Mouse (Mus musculus) urinary bladder, postnatal 36 days (tissue): ENCODE data around the gene Slc25a13.

ENCODE experiments used
- DNase-seq, 2 experiments: peaks; one replicate each; pipeline ENCODE4 v3.0.0; 2022; ENCODE audit warnings: low spot score in 2 of 2, mixed read lengths in 1 of 2

Slc25a13 gene

DNA sequence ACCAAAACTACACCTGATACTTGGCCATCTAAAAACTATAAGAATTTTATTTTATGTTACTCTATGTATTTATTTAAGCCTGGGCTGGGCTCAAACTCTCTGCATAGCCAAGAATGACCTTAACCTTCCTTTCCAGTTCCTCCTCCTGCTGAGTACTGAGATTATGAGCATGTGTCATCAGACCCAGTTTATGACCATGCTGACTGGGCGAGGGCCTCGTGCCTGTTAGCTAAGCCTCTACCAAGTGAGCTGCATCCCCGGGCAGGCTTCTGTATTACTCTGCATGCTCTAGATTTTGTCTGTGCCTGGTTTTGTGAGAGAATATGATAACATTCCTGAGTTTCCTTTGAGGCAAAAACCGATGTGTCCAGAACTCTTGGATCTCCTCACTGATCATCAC lies 96.1 kb downstream of the Slc25a13 start:
- no peak for DNase-seq

DNA sequence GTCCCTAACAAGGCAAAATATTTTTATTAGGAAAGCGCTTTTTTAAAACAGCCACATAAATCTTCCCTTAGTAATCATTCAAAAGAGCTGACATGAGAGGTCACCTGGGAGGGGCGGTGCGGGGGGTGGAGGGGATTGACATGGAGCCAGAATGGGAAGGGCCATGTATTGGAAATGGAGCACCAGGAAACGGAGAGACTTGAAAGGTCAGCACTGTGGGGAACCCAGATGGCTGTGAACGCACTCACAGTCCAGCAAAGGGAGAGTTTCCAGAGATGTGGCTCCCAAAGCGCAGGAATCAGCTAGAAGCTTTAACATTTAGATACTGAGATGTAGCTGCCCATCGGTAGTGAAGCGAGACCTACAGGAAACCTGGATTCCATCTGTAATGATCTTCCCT lies 101.2 kb downstream of the Slc25a13 start:
- no peak for DNase-seq

DNA sequence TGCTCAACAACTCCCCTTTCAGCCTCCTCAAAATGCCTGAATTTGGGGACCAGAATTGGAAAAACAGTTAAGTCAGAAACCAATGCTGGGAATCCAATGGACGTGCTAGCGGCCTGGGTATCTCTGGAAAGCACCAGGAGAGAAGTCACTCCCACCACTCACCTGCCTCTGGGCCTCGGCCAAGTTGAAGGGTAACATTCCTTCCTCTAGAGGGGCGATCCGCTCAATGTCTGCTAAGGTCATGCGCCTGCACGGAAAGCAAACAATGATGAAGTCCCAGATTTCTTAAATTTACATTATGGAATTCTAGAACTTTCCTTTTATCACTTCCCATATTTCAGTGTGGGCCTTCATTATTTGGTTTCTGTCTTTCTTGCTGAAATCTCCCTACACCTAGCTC lies 103.2 kb downstream of the Slc25a13 start:
- no peak for DNase-seq

GRCm38 (mm10) chr6:6112767-6113528 lies 104.0 kb downstream of the Slc25a13 start:
- no peak for DNase-seq

GRCm38 (mm10) chr6:6107419-6107966 lies 109.5 kb downstream of the Slc25a13 start:
- DNase-seq = no peak

DNA sequence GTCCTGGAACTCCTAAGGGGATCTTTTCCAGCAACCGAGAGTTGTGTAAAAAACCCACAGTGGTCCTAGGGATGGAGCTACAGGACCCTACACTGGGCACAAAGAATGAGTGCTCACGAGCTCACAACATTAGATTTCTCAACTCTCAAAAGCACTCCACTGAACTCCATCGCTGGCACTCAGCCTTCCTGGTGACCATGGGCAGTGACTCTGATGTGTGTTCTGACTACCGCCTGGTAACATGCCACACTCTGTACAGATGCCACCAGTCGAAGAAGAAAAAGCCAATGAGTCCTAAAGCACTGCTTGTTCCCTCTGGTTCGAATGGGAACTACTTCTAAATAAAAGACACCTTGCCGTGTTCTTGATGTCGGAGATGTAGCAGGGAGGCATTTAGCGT lies 111.4 kb downstream of the Slc25a13 start:
- DNase-seq = no peak

- DNase-seq = no peak
Observed at GRCm38 (mm10) chr6:6103469-6103868, 113.5 kb downstream of the Slc25a13 start.

- DNase-seq = no peak
Observed at GRCm38 (mm10) chr6:6101605-6102004, 115.4 kb downstream of the Slc25a13 start.

GRCm38 (mm10) chr6:6100892-6101480 lies 116.0 kb downstream of the Slc25a13 start:
- no peak for DNase-seq

DNA sequence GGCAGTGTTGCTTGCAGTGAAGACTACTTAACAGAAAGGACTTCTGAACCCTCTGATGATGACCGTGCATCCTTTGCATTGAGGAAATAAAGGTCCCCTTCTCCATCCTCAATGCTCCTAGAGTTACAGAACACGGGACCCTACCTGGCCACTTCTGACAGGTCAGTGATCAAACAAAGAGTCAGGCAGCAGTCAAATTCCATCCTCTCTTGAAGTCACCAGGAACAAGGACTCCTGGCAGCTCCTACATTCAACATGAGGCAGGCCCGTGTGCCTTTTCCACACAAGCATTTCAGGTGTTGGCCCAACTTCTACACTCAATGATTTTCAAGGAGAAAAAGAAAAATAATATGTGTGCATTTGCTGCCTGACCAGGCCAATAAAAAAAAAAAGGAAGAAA lies 123.0 kb downstream of the Slc25a13 start:
- DNase-seq = no peak

GRCm38 (mm10) chr6:6093522-6093921 lies 123.5 kb downstream of the Slc25a13 start:
- no peak for DNase-seq

GRCm38 (mm10) chr6:6092497-6092896 lies 124.5 kb downstream of the Slc25a13 start:
- no peak for DNase-seq

DNA sequence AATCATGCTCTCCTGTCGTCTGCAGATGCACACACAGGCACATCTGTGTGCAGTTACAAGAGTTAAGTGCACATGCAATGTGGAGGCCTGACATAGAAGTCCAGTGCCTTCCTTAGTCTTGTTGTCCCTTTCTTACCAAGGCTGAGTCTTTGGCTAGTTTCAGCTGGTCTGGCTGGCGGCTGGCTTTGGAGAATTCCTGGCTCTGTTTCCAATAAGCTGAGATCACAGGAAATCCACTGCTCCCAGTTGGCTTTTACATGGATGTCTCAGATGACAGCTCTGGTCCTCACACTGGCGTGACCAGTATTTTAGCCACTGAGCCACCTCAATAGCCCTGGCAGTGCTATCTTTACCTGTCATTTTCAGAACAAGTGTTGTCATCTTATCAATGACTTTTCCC lies 126.0 kb downstream of the Slc25a13 start:
- DNase-seq = no peak

DNA sequence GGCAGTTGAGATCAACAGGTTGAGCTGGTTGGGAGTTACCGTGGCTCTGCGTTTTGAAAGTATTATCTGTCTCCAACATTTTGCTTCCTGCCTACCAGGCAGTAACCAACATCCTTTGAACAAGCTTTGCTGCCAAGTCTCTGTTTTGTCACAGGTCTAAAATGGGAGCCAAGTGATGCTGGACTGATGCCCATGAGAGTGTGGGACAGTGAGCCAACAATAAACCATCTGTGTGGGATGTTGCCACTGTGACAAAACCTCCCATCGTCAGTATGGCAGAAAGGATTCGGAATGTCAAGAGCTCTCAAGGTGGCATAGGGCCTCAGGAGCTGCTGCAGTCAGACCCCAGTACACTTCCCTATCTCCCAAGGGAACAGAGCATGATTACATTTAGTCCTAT lies 128.8 kb downstream of the Slc25a13 start:
- no peak for DNase-seq

- DNase-seq = no peak
Observed at GRCm38 (mm10) chr6:6080484-6080883, 136.5 kb downstream of the Slc25a13 start.

DNA sequence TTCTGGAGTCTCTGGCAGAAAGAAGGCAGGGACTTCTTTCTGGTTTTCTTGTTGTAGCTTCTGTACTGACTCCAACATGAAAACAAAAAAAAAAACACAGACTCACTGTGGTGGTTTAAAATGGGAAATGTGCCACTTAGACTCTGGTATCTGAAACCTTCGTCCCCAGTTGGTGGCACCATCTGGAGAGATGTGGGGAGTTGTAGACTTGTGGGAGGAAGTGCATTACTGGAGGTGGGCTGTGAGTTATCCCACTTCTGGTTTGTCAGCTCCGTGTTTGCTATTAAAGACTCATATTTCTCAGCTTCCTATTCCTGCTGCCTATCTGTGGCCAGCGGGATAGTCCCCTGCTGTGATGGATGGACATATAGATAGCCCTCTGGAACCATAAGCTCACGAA lies 139.7 kb downstream of the Slc25a13 start:
- DNase-seq = no peak

DNA sequence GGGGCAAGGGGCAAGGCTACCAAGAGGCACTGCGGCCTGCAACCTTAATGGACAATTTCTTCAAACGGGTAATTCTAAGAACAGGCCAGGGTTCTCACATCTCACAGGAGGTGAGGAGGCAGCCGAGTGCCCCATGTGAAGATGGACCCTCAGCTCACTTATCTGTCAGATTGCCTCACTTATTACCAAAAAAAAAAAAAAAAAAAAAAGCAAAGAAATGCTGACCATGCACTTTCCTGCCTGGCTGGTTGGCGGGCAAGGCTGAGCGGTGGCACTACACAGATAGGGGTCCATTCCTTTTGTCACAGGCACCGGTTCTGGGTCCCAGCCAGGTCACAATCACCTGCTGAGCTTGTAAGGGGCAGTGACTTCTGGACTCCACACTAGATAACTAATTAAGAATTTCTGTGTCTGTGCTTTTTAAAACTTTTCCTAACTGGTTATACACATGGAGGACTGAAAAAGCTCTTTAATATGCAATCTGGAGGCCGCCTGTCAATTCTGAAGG lies 141.0 kb downstream of the Slc25a13 start:
- no peak for DNase-seq

DNA sequence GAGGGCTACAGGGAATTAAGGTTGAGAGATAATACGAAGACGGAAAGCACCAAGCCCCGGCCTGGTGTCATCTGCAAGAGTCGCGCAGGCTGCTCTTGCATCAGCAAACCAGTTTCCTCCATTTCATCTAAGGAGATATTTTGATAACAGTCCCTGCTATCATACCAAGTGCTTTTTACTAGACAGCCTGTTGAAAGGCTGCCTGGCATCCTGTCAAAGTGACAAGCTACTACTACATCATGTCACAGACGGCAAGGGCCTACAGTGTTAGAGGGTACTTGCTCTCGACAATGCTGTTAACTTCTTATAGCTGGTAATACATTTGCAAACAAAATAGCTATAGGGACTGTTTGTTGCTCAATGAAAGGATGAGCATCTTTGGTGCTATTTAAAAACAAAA lies 145.9 kb downstream of the Slc25a13 start:
- DNase-seq = no peak

DNA sequence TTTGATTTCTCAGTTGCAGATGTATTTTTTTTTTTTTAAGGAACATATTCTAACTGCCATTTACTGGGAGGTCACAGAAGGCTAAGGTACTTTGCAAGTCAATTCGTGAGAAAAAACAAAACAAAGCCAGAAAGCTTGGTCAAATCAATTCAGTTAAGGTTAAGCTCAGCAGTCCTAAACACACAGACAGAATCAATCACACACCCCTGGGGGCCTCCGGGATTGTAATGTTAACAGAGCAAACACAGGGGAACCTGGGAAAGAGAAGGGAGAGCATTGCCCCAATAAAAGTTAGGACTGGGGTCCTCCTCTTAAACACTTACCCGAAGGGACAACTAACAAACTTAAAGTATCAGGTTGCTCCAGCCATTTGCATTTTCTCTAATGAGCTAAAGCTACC lies 147.0 kb downstream of the Slc25a13 start:
- no peak for DNase-seq

DNA sequence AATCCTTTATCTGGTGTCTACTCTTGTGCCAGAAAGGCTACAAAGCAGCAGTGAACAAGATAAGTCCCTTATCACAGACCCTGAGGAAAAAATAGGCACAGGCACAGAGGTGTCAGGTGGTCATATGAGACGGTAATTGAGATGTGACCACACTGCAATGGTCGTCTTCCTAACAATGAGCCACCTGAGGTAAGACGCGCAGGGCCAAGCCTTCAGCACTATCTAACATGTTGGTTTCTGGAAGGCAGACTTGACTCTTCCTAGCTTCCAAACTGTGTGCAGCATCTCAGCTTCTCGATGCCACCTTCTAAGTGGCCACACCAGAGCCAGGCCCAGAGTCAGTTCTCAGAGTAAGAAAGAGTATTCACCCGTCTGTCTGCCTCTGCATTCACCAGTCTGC lies 149.8 kb downstream of the Slc25a13 start:
- DNase-seq = no peak

DNA sequence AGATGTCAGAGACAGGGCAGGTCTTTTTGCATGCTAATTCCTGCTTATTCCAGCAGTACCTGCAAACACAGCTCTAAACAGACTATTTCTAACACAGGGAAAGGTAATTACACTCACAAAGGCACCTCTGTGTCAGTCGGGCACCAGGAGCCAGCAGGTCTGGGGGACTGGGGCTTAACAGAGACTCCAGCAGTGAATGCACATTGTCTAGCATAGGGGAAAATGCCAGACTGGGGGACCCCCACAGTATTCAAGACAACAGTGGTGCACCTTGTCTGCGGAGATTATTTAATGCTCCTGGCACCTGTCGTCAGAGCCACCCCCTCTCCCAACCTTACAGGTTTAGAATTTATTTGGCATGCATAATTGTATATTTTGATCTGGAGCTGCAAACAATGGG lies 158.4 kb downstream of the Slc25a13 start:
- no peak for DNase-seq

DNA sequence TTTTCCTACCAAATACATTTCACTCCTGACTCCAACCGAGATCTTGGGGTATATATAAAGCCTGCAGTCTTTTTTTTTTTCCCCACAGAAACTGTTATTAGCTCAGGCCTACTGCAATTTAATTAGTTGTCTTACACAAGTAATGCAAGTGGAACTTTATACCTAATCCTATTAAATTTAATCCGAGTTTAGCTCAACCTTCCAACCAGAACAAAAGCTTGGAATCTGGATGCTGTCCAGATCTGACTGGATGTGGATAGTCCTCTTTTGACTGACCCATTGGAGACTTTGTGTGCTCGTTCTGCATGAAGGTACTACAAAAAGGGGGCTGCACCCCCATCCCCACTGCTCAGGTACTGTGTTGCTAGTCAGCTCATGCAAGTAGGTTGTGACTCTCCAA lies 163.0 kb downstream of the Slc25a13 start:
- DNase-seq = no peak

DNA sequence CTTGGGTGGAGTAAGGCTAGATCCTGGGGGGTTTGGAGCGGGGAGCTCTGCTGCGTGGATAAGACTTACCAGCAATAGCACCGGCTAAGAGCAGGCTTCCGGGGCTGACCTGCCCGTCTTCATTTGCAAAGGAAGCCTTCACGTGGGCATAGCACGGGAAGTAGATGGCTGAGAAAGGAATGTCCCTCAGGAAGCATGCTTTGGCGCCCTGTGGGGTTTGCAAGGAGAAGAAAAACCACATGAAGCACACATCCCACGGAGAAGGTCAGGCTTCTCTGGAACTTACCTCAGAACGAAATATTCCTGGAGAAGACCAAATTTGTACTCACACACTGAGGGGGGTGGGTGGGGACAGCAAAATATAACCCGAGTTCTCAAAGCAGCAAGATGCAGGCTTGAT lies 164.3 kb downstream of the Slc25a13 start:
- no peak for DNase-seq
